Mouse (Mus musculus): ENCODE measurements at regions not wholly inside any gene's neighbourhood (a gene's known extent, or its start where the extent isn't known, plus 50 kb on each side); places are given as distances from the start of the nearest gene placed in this dataset.
"Not testable (repeated sequence)": the region's sequence is repeated elsewhere in the genome, so short reads cannot be mapped to it uniquely, and the experiment has no call there.

- no peak for DNase-seq
These were observed 541.5 kb downstream of the Diaph3 start for GRCm38 (mm10) chr14:86599511-86599910.

GRCm38 (mm10) chr14:86588525-86588924, 552.5 kb downstream of the Diaph3 start:
- DNase-seq, result no peak

GRCm38 (mm10) chr14:86585959-86586358, 555.1 kb downstream of the Diaph3 start:
- DNase-seq, result not testable (repeated sequence)

DNA sequence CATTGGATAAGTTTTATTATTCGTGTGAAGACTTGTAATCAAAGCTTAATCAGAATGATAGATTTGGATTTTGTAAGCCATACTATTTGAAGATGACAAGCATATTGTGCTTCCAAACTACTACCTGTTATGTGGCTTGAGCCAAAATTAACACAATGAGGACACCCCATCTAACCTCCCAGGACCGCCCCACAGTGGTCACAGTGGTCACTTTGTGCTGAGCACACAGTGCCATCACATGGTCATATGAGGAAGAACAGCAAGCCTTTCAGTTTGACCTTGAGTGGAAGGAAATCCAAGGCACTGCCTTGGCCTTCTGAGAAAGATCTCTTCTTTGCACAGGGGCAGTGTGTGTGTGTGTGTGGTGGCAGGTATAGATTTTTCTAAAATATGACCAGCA, 578.3 kb downstream of the Diaph3 start:
- peak; percentile 27 for DNase-seq

DNA sequence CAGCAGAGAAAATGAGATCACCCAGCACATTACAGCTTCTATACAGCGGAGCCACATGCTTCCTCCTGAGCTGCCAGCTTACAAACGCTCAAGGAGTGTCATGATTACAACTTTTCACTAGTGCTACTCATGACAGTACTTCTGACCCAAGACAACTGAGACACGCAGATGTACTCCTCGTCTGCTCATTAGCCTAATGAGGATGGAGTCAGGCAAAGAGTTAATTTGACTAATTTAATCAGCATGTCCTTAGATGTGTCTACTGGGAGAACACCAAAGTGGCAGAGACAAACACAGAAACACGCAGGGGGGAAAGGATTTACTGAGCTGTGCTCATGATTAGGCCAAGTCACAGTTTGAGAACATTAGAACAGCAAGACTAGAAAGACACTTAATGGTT, 603.0 kb downstream of the Diaph3 start:
- DNase-seq, result no peak

DNA sequence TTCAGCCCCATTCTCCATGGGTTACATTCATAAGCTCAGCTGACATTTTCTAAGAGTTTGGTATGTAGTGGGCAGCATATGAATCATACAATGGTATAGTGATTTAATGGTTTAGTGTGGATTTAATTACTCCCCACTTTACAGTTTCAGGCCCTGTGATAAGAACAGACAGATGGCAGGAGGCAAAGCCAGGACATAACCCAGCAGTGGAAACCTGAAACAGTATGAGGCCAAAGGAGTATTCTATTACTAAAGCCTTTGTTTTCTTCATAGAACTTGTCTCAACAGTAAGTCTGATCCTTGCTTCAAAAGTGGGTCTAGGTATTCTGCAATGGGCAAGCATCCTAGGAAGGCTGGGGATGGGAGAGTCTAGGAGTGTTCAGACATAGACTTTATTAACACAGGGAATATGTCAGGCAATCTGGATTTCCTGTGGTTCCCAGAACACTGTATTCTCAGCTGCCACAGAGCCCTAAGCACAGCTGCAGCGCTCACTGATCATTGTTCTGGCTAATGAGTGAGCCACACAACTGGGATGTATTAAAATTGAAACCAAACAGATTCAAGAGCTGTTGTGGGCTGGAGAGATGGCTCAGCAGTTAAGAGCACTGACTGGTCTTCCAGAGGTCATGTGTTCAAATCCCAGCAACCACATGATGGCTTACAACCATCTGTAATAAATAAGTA, 604.6 kb downstream of the Diaph3 start:
- DNase-seq, result no peak

DNA sequence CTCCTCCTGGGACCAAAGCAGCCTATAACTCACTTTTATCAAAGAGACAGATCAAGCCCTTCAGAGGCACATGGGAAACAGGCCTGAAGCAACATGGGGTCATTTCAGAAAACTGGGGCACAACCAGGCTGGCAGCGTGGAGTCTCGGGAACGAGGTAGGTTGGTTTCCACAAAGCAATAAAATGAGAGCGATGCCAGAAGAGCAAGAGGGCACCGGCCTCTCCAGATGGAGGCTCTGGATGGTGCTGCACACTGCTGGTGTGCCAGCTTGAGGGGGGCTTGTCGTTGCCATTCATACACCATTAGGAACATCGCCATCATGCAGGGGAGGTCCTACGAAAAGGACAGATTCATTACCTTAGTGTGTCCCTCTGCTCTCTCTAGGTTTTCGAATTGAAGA, 630.6 kb downstream of the Diaph3 start:
- DNase-seq, result no peak

DNA sequence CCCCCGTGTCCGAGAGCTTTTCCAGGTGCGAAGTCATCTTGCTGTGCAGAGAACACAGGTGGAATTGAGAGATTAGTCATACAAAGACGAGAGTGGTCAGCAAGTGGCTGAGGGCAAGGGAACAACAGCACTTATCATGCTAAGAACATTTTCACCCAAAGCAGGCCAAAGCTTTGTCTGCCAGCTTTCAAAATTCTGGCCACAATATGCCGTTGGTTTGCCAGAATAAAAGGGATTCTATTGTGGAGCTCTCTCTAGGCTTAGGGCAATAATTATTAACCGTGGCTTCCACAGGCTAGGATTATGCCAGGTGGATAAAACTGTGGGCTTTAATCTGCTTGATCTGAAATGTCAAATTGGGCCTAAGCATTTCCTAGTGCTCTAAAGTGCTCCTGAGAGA, 631.3 kb downstream of the Diaph3 start:
- no peak for DNase-seq

DNA sequence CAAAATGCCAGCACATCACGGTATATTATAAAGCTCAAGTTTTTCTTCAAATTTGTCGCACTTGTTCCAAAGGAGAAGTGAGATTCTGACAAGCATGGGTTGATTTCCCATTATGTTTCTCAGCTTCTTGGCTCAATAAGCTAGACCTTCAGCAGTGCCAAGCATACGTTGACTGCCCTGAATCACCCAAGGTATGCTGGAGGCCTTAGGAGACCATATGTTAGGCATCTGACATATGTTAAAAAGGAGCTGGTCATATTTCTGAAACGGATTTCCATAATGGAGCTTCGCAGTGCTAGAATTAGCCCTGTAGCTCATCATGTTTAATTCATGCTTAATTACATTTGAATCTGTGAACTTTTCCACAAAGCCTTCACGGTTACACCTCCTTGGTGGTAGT, 634.7 kb downstream of the Diaph3 start:
- DNase-seq, result no peak

DNA sequence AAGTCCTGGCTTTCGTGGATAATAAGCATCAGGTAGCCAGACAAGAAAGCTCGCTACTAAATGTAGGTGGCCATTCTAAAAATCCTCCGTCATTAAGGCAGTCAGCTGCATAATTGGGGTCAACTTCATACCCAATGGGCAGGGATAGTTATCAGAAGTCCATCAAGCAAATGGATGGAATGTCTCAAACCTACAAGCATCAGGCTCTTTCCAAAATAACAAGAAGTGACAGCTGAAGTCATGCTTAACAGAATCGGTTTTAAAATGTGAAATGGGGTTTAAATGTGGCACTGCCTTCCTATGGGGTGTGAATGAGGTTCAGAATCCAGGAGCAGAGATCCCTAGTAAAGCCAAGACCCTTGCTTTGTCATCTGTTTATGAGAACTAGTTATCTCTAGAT, 650.2 kb downstream of the Diaph3 start:
- no peak for DNase-seq

DNA sequence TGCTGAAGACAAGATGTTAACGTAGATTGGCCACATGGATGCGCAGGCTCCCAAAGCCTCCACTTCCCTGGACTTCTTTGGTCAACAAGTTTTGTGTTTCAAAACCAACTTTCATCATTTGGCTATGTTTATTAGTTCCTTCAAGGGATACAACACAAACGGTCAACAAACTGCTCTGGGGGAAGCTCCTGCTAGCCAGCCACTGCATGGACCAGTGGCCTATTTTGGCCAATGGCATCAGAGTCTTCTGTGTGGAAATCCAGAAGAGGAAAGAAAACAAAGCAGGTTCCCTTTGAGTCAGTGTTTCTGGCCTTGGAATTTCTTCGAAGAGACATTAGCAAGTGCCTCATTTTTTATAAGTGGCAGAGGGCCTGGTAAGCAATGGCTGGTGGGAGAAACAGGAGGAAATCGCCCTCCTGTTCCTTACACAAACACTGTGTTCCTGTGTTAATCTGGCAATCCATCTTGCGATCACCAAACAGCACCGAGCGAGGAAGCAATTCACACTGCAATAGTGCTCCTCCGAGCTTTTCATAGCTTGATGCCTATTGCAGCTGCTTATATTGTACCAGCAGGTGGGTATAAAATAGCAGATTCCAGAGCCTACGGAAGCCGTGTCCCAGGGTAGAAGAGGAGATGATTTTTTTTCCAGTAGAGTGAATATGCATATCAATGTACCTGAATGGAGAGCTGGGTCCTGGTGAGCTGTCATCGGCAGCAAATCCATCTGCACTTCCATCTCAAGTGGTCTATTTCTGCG, 651.0 kb downstream of the Diaph3 start:
- DNase-seq, result no peak

- DNase-seq, result no peak
These were observed 651.8 kb downstream of the Diaph3 start for GRCm38 (mm10) chr14:86489044-86489816.

DNA sequence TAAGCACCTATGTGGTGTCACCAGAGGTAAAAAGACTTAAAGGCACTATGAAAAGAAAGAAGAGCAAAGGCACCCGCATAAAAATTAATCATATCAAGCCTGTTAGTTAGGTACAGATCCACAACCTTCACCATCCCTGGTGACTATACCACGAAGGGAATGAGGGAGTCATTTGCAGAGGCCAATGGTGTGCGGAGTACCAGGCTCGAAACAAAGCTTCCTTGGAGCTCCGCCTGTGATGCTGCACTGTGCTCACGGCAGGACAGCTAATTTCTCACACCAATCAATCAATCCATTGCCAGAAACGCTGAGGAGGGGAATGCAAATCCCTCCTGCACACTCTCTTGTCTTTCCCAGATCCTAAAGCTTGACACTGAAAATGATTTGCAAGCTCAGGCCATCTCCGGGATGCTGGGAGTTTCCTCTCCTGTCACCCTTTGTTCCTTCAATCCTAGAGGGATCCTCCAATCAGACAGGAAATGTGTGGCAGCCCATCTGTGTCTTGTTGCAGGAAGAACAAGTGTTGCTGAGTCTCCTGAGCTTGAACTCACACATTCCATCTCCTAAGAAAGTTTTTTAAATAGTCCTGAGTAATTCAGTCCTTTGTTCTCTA, 653.6 kb downstream of the Diaph3 start:
- DNase-seq, result no peak

DNA sequence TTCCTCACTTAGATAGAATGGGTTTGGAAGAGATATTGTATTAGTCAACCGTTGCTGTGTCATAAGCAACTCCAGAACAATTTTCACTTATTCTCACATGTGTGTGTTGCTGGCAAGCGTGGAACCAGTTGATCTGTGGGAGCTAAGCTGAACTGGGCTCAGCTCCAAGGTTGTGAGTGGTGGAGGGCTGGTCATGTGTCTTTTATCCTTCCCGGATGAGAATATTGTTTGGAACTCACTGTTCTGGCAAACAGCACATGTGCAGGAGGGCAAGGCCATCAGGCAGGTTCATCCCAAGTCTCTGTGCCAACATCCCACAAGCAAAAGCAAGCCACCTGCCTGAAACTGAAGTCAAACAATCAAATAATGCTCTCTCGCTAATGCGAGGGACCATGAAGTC, 656.8 kb downstream of the Diaph3 start:
- DNase-seq, result no peak

GRCm38 (mm10) chr14:86473604-86474003, 667.4 kb downstream of the Diaph3 start:
- no peak for DNase-seq

GRCm38 (mm10) chr14:86470462-86470861, 670.6 kb downstream of the Diaph3 start:
- no peak for DNase-seq

DNA sequence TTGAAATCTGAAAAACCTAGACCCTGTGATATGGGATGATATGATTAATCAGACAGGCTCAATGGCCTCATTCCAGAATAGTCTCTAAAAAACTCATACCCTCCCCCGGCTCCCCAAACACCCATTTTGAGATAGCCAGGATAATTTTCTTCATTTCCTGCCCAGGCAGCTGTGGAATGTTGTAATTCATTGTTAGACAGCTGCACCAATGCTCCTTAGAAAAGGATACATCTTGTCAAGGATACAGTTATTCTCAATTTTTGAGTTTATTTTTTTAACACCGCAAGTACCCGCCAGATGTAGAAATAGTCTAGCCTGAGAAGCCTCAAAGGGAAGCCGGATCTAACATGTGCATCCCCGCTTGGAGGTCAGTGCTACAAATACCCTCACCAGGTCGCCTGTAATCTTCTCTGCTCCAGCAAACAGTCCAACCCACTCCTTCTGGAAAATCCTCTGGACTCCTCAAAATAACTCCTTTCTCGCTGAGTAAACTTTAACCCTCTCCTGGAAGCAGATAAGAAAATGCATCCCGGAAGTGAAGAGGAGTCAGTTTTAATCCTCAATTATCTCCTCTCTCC, 673.1 kb downstream of the Diaph3 start:
- DNase-seq, result no peak

DNA sequence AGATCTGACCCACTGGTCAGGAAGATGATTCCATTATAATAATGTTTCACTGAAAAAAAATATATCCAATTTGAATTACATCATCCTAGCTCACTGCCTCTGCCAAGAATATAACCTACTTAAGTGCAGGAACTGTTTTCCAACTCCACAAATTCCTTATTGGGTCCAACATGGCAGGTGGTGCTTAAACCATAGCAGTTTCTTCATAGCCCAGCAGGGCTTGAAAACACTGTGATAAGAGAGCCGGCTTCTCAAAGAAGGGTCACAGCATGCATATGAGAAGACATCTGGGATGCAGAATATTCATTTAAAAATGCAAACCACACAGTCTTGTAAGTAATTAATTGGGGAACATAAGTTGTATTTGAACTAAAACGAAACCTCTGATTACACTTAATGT, 677.6 kb downstream of the Diaph3 start:
- DNase-seq, result no peak

- no peak for DNase-seq
These were observed 687.9 kb downstream of the Diaph3 start for GRCm38 (mm10) chr14:86453142-86453541.

DNA sequence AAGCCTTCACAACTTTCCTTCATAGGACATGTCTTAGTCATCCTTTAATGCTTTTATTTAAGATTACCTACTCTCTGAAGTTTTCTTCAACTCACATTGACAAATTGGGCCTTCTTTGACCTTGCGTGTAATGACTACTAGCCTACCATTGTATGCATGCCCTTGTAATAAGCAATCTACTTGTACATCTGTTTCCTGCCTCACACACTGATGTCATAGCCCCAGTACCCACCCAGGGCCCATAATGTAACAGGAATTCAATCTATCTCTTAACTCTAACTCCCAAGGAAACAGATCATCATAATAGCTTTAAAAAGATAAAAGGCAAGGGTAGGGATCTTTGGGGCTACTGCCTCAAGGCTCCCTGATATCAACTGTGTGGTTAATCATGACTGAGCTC, 690.4 kb downstream of the Diaph3 start:
- DNase-seq, result no peak

- no peak for DNase-seq
These were observed 695.9 kb downstream of the Diaph3 start for GRCm38 (mm10) chr14:86445139-86445538.

Measured in adrenal gland, adult 2 months (tissue).